Mouse (Mus musculus): Measurements from ENCODE around the gene Sell. TPM values are rescaled to one million over a fixed set of nuclear protein-coding genes. Genes with fewer than 3 reads are reported as not detected.

The Sell gene
- polyA plus RNA-seq, 1 experiment from 2014 or later: 3.4 TPM

DNA sequence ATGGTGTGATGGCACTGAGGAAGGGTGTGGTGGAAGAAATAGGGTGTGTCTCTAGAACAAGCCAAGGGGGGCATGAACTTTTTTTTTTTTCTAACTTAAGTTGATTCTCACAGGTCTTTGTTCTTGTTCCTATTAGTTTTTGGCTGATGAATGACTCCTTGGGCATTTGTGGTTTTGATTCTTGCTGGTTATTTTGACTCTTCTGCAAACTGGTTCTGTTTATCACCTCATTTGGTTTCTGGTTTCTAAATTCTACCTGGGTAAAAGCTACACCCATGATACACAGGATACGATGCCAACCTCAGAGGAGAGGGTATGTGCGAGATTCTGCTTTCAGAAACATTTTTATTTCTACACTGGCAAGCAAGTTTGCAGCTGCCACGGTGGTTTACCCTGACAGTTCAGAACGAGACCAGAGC is 16.6 kb downstream of the Sell start:
- DNase-seq (ENCODE audit: low spot score) (no peak), ATAC-seq (no peak)
- H3K27ac ChIP-seq (ENCODE audit: low read length): no peak overlapping the region
- no peaks in the 10 kb centered on the region for H3K9me3 ChIP-seq (ENCODE audit: low read length)
- H3K27me3 ChIP-seq (replicated peaks; ENCODE audit: insufficient read depth, low read length): no peaks in the 10 kb centered on the region
- H3K4me2 ChIP-seq (replicated peaks; ENCODE audit: low read depth, low read length): no peak overlapping the region
- TF ChIP-seq EP300 (IDR thresholded peaks at IDR 0.05) (no peak), CTCF (IDR thresholded peaks at IDR 0.05) (no peak)
- H3K4me3 ChIP-seq (ENCODE audit: low read depth, low read length): no peak overlapping the region
- H3K4me1 ChIP-seq (ENCODE audit: insufficient read depth, low read depth, low read length): no peaks in the 10 kb centered on the region
- H3K36me3 ChIP-seq (ENCODE audit: insufficient read depth, low read length): no peaks in the 10 kb centered on the region
- 79% methylated on average over 4 of the region's 4 CpGs for WGBS
- H3K9ac ChIP-seq (replicated peaks; ENCODE audit: low read depth): no peak overlapping the region

DNA sequence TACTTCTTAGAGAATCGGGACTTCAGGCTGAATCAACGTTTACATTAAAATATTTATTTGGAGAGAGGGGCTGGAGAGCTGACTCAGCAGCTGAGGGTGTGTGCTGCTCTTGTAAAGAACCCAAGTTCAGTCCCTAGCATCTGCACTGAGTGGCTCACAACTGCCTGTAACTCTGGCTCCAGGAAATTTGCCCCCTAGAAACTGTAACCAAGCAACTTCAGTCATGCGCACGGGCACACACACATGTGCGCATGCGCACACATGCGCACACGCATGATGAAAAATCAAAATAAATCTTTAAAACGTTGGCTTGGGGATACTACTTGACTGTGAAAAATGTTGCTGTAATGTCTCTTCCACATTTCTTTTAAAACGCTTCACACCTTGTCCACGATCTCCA is 17.3 kb downstream of the Sell start:
- no peaks in the 10 kb centered on the region for H3K9me3 ChIP-seq (ENCODE audit: low read length)
- H3K9ac ChIP-seq (replicated peaks; ENCODE audit: low read depth): no peak overlapping the region
- H3K4me3 ChIP-seq (ENCODE audit: low read depth, low read length): no peak overlapping the region
- H3K4me2 ChIP-seq (replicated peaks; ENCODE audit: low read depth, low read length): no peak overlapping the region
- TF ChIP-seq EP300 (IDR thresholded peaks at IDR 0.05): no peak
- TF ChIP-seq CTCF (IDR thresholded peaks at IDR 0.05): no peak
- no peak for DNase-seq (ENCODE audit: low spot score)
- no peaks in the 10 kb centered on the region for H3K27me3 ChIP-seq (replicated peaks; ENCODE audit: insufficient read depth, low read length)
- no peak overlapping the region for H3K27ac ChIP-seq (ENCODE audit: low read length)
- H3K4me1 ChIP-seq (ENCODE audit: insufficient read depth, low read depth, low read length): no peaks in the 10 kb centered on the region
- WGBS: 73% methylated on average over 11 of the region's 11 CpGs
- no peaks in the 10 kb centered on the region for H3K36me3 ChIP-seq (ENCODE audit: insufficient read depth, low read length)
- ATAC-seq: no peak

DNA sequence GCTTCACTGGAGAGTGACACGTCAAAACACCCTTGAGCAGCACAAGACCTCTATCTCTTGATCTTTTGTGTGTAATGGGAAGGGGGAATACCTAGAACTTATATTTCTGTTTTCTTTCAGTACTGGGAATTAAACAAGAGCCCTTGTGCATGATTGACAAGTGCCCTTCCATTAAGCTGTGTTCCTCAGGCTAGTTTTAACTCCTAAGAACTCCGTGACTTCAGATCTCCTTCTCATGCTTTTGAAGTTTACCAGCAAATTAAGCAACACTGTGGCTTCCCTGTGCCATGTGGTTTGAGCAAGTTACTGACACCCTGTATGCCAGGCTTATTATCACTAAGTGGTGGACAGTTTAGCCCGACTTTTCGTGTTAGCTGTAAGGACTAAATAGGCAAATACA is 21.3 kb downstream of the Sell start:
- no peaks in the 10 kb centered on the region for H3K36me3 ChIP-seq (ENCODE audit: insufficient read depth, low read length)
- 78% methylated on average over 4 of the region's 4 CpGs for WGBS
- H3K4me2 ChIP-seq (replicated peaks; ENCODE audit: low read depth, low read length): no peak overlapping the region
- H3K4me3 ChIP-seq (ENCODE audit: low read depth, low read length): no peak overlapping the region
- no peak overlapping the region for H3K27ac ChIP-seq (ENCODE audit: low read length)
- no peaks in the 10 kb centered on the region for H3K4me1 ChIP-seq (ENCODE audit: insufficient read depth, low read depth, low read length)
- no peaks in the 10 kb centered on the region for H3K27me3 ChIP-seq (replicated peaks; ENCODE audit: insufficient read depth, low read length)
- H3K9ac ChIP-seq (replicated peaks; ENCODE audit: low read depth): no peak overlapping the region
- no peaks in the 10 kb centered on the region for H3K9me3 ChIP-seq (ENCODE audit: low read length)
- DNase-seq (ENCODE audit: low spot score): no peak
- ATAC-seq: no peak
- no peak for TF ChIP-seq EP300 (IDR thresholded peaks at IDR 0.05)
- no peak for TF ChIP-seq CTCF (IDR thresholded peaks at IDR 0.05)

DNA sequence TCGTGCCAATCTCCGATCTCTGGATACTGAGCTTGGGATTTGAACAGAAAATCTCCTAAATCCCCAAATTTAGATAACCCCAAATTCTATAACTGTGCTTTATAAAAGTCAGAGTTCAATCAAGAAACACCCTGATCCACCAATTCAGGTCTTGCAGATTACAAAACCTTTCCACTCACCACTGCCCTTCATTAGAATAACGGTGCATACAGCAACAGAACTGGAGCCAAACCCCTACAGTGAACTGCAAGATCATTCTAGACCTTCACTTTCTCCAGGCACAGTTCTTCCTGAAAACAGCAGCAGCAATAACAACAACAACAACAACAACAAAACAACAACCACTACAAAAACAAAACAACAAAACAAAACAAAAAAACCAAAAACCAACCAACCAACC is 25.0 kb downstream of the Sell start:
- DNase-seq (ENCODE audit: low spot score) (no peak), ATAC-seq (no peak)
- Histone ChIP-seq H3K9ac (replicated peaks; ENCODE audit: low read depth) (no peak overlapping the region), H3K27ac (ENCODE audit: low read length) (no peak overlapping the region), H3K36me3 (ENCODE audit: insufficient read depth, low read length) (no peaks in the 10 kb centered on the region), H3K27me3 (replicated peaks; ENCODE audit: insufficient read depth, low read length) (no peaks in the 10 kb centered on the region), H3K4me2 (replicated peaks; ENCODE audit: low read depth, low read length) (no peak overlapping the region), H3K4me1 (ENCODE audit: insufficient read depth, low read depth, low read length) (no peaks in the 10 kb centered on the region), H3K4me3 (ENCODE audit: low read depth, low read length) (no peak overlapping the region), H3K9me3 (ENCODE audit: low read length) (no peaks in the 10 kb centered on the region)
- TF ChIP-seq CTCF (IDR thresholded peaks at IDR 0.05): no peak
- no peak for TF ChIP-seq EP300 (IDR thresholded peaks at IDR 0.05)
- 82% methylated on average over 3 of the region's 3 CpGs for WGBS

DNA sequence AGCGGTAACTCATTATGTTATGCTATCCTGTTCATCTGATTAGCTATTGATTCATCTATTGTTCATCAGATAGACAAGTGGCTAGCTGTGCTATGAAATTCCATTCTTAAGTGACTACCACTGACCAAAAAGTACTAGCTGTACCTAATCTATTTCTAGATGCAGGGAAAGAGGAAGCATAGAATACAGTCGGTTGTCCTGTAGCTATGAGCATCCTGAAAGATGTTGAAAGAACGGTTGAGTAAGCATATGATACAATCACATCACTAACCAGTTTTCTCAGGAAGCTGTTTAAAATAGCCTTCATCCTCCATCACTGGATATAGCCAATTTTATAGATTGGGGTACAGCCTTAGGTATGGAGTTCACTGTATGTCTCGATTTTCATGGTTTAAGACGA is 26.1 kb downstream of the Sell start:
- H3K27ac ChIP-seq (ENCODE audit: low read length): no peak overlapping the region
- H3K9me3 ChIP-seq (ENCODE audit: low read length): no peaks in the 10 kb centered on the region
- no peaks in the 10 kb centered on the region for H3K36me3 ChIP-seq (ENCODE audit: insufficient read depth, low read length)
- H3K9ac ChIP-seq (replicated peaks; ENCODE audit: low read depth): no peak overlapping the region
- ATAC-seq (no peak), DNase-seq (ENCODE audit: low spot score) (peak; percentile 7)
- H3K4me1 ChIP-seq (ENCODE audit: insufficient read depth, low read depth, low read length): no peaks in the 10 kb centered on the region
- TF ChIP-seq EP300 (IDR thresholded peaks at IDR 0.05): no peak
- TF ChIP-seq CTCF (IDR thresholded peaks at IDR 0.05): no peak
- H3K27me3 ChIP-seq (replicated peaks; ENCODE audit: insufficient read depth, low read length): no peaks in the 10 kb centered on the region
- 83% methylated on average over 5 of the region's 5 CpGs for WGBS
- no peak overlapping the region for H3K4me2 ChIP-seq (replicated peaks; ENCODE audit: low read depth, low read length)
- H3K4me3 ChIP-seq (ENCODE audit: low read depth, low read length): no peak overlapping the region

DNA sequence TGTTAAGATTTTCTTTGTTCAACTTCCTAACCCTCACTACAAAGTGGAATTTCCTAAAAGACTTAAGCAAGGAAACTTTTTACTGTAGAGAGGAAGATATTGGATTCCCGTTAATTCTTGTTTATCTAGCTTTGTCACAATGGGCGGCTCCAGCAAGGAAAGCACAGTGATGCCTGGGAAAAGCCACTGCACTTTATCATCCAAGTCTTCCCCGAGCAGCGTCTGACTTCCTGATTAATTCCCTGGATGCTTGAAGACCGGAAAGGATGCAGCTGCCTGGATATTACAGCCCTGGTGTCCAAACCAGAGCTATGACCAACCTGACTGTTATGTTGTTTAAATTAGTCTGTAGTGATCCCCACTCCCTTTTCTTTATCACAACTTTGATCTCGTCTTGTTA is 35.0 kb downstream of the Sell start:
- H3K9ac ChIP-seq (replicated peaks; ENCODE audit: low read depth): no peak overlapping the region
- H3K4me1 ChIP-seq (ENCODE audit: insufficient read depth, low read depth, low read length): no peaks in the 10 kb centered on the region
- H3K4me2 ChIP-seq (replicated peaks; ENCODE audit: low read depth, low read length): no peak overlapping the region
- 24% methylated on average over 6 of the region's 6 CpGs for WGBS
- no peaks in the 10 kb centered on the region for H3K27me3 ChIP-seq (replicated peaks; ENCODE audit: insufficient read depth, low read length)
- no peaks in the 10 kb centered on the region for H3K36me3 ChIP-seq (ENCODE audit: insufficient read depth, low read length)
- no peak overlapping the region for H3K4me3 ChIP-seq (ENCODE audit: low read depth, low read length)
- TF ChIP-seq EP300 (IDR thresholded peaks at IDR 0.05) (no peak), CTCF (IDR thresholded peaks at IDR 0.05) (no peak)
- no peak overlapping the region for H3K27ac ChIP-seq (ENCODE audit: low read length)
- no peaks in the 10 kb centered on the region for H3K9me3 ChIP-seq (ENCODE audit: low read length)
- ATAC-seq (no peak), DNase-seq (ENCODE audit: low spot score) (peak; percentile 23)

DNA sequence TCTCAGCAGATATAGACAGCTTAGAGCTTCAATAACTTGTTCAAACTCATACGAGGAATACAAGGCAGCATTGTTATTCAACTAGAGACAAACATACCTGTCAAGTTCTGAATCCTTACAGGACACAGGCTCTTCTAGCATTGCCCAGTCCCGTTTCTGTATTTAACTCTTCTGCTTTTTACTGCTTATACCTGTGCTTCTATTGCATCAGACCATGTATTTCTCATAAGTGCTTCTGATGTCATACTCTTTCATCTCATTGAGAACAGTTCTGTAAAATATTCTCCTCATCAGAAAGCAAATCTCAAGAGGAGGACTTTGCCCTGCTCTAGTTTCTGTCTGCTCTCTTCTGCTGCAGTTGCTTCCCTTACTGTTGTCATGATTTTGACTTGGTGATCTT is 36.1 kb downstream of the Sell start:
- no peak overlapping the region for H3K9ac ChIP-seq (replicated peaks; ENCODE audit: low read depth)
- H3K27me3 ChIP-seq (replicated peaks; ENCODE audit: insufficient read depth, low read length): no peaks in the 10 kb centered on the region
- ATAC-seq: no peak
- no peak overlapping the region for H3K27ac ChIP-seq (ENCODE audit: low read length)
- H3K4me1 ChIP-seq (ENCODE audit: insufficient read depth, low read depth, low read length): no peaks in the 10 kb centered on the region
- H3K9me3 ChIP-seq (ENCODE audit: low read length): no peaks in the 10 kb centered on the region
- no peaks in the 10 kb centered on the region for H3K36me3 ChIP-seq (ENCODE audit: insufficient read depth, low read length)
- 75% methylated on average over 2 of the region's 2 CpGs for WGBS
- H3K4me2 ChIP-seq (replicated peaks; ENCODE audit: low read depth, low read length): no peak overlapping the region
- no peak for DNase-seq (ENCODE audit: low spot score)
- H3K4me3 ChIP-seq (ENCODE audit: low read depth, low read length): no peak overlapping the region
- TF ChIP-seq CTCF (IDR thresholded peaks at IDR 0.05) (no peak), EP300 (IDR thresholded peaks at IDR 0.05) (no peak)
